Mouse (Mus musculus): Measurements from ENCODE around the gene Myh14.

DNA sequence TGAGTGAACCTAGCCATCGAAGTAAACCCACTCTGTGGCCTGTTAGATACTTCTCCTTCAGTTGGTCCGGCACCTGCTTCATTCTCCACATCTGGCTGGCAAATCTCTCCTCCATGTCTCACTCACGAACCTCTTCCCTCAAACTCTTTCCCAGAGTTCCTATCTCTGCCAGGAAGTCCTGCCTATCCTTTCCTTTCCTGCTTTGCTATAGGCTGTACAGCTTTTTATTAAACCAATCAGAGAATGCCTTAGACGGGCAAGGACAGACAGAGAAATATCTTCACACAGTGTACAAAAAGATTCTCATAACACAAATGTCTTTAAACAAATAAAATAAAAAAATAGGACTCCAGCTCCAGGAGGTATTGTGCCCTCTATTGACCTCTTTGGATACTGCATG lies 34.4 kb upstream of the Myh14 start:
- TF ChIP-seq POLR2A (IDR thresholded peaks at IDR 0.05; ENCODE audit: borderline replicate concordance, insufficient read depth, low read length) (no peak), CTCF (IDR thresholded peaks at IDR 0.05; ENCODE audit: borderline replicate concordance, insufficient read depth, low read depth, low read length) (no peak)
